Mouse (Mus musculus) ES-E14 (cell line): ENCODE measurements around the gene Rfng.
"Not testable (repeated sequence)": the region's sequence is repeated elsewhere in the genome, so short reads cannot be mapped to it uniquely, and the experiment has no call there.

Experiments used
- HCFC1 ChIP-seq: IDR thresholded peaks from 2 replicates; pipeline ENCODE4 v1.6.1; 2012; ENCODE audit warnings: low read length, inconsistent platforms, borderline replicate concordance; ENCODE audit not compliant: insufficient read depth
- ZNF384 ChIP-seq: IDR thresholded peaks from 2 replicates; pipeline ENCODE4 v1.6.1; 2012; ENCODE audit warnings: low read depth, low read length, inconsistent platforms

GRCm38 (mm10) chr11:120767023-120767422, 17.0 kb downstream of the Rfng start:
- not testable (repeated sequence) for TF ChIP-seq ZNF384, HCFC1
